14 mouse cellular contexts compared by ENCODE assay signal in the genomic region with DNA sequence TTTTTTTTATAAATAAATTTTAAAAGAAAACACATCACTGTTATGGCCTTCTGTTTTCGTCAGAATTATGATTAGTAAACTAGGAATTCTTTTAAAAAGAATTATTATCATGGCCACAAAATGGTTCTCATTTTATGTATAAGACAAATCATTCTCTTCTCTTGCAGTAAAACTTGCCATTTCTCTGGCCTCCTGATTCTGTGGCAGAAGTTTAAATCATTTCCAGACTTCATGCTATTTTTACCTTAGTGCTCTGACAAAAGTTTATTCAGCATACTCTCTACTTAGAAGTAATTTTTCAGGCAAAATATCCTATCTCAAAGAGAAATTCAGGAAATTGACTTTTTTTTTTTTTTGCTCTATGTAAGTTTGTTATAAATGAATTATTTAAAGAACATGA.
"Had no signal": no experiment of that assay in that cellular context is flagged by ENCODE, and none has a peak within 500 bp of the region (broad histone marks: within the 10 kb centered on the region; RNA-seq: fewer than 3 reads in every experiment).

No protein-coding gene starts in this region.

- H3K36me3 ChIP-seq: limb, embryonic 13.5 days; liver, embryonic 12.5 days; midbrain, embryonic 10.5 days; neural tube, embryonic 15.5 days had no signal

- DNase-seq: kidney, adult 9 months; kidney, postnatal 4 days; lung, embryonic 14.5 days; lung, postnatal 10 days; lung, postnatal 4 days; midbrain, embryonic 14.5 days; thymus, postnatal 36 days had no signal

- H3K9me3 ChIP-seq: limb, embryonic 13.5 days; liver, embryonic 12.5 days; midbrain, embryonic 10.5 days; neural tube, embryonic 15.5 days had no signal

- H3K4me2 ChIP-seq: limb, embryonic 13.5 days; liver, embryonic 12.5 days; lung, embryonic 14.5 days; neural tube, embryonic 15.5 days had no signal

- H3K4me3 ChIP-seq: layer of hippocampus, adult 2 months; limb, embryonic 13.5 days; liver, embryonic 12.5 days; midbrain, embryonic 10.5 days; myocyte; neural tube, embryonic 15.5 days had no signal

- H3K27me3 ChIP-seq: limb, embryonic 13.5 days; liver, embryonic 12.5 days; neural tube, embryonic 15.5 days had no signal

- H3K27ac ChIP-seq: kidney, postnatal 0 days; layer of hippocampus, adult 2 months; limb, embryonic 13.5 days; liver, embryonic 12.5 days; midbrain, embryonic 10.5 days; neural tube, embryonic 15.5 days had no signal

- ATAC-seq: liver, embryonic 12.5 days had no signal

- H3K9ac ChIP-seq: limb, embryonic 13.5 days; liver, embryonic 12.5 days; lung, embryonic 14.5 days; neural tube, embryonic 15.5 days had no signal

- H3K4me1 ChIP-seq: liver, embryonic 12.5 days; midbrain, embryonic 10.5 days; neural tube, embryonic 15.5 days had no signal
